Mouse (Mus musculus) G1E (cell line): ENCODE results near the gene BC147527.

Experiments used
- CTCF ChIP-seq: IDR thresholded peaks from 2 replicates; pipeline ENCODE4 v1.5.1; 2012; ENCODE audit warnings: low read depth, low read length, inconsistent platforms, mixed read lengths
- GATA1 ChIP-seq: IDR thresholded peaks from 2 replicates; pipeline ENCODE4 v1.6.1; 2012; ENCODE audit warnings: borderline replicate concordance, low read length, inconsistent platforms, mixed read lengths
- GATA2 ChIP-seq: IDR thresholded peaks from 2 replicates; pipeline ENCODE4 v1.6.1; 2012; ENCODE audit warnings: low read depth, low read length, inconsistent platforms, borderline replicate concordance
- POLR2AphosphoS5 ChIP-seq: IDR thresholded peaks from 2 replicates; pipeline ENCODE4 v1.6.1; 2012; ENCODE audit warnings: low read depth, low read length, inconsistent platforms; ENCODE audit not compliant: insufficient replicate concordance

DNA sequence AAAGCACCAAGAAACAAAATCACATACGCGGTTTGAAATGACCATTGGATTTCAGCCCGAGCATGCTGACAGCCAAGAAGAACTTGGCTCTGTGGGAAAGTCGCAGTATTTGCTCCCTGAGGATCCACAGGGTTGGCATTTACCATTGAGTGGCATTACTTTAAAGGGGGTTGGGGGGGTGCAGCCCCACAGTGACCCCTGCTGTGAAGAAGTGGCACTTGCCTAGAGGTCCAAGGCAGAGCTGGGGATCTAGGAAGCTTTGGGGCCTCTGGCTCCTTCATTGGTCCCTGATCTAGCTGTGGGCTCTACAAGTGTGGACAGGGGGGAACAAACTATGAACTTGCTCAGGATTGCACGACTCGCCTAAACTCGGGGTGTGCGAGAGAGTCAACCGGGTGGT is 21.4 kb upstream of the BC147527 start:
- no peak for TF ChIP-seq CTCF
- no peak for TF ChIP-seq GATA1
- TF ChIP-seq POLR2AphosphoS5, result no peak
- no peak for TF ChIP-seq GATA2
